ENCODE assay signal across 18 mouse cellular contexts in genomic region chr2:136003836-136004235, GRCm38 (mm10). TPM values are rescaled to one million over a fixed set of nuclear protein-coding genes. Genes with fewer than 3 reads are reported as not detected.
"Had no signal": no experiment of that assay in that cellular context is flagged by ENCODE, and none has a peak within 500 bp of the region (broad histone marks: within the 10 kb centered on the region; RNA-seq: fewer than 3 reads in every experiment).

No protein-coding gene starts in this region.

- H3K4me3 ChIP-seq: limb, embryonic 15.5 days; liver, embryonic 12.5 days; midbrain, embryonic 12.5 days; neural tube, embryonic 13.5 days had no signal

- DNase-seq: kidney, adult 9 months; kidney, postnatal 36 days; layer of hippocampus, adult 9-11 months; layer of hippocampus, postnatal 36 days; lung, embryonic 14.5 days; lung, postnatal 10 days; lung, postnatal 4 days; right cerebral cortex, adult 18-20 months; right cerebral cortex, postnatal 25 days; thymus, postnatal 4 days had no signal

- H3K4me1 ChIP-seq: limb, embryonic 15.5 days; liver, embryonic 12.5 days; midbrain, embryonic 12.5 days had no signal

- H3K27me3 ChIP-seq: limb, embryonic 15.5 days; liver, embryonic 12.5 days; midbrain, embryonic 12.5 days; neural tube, embryonic 13.5 days had no signal

- ATAC-seq: liver, embryonic 12.5 days; midbrain, embryonic 16.5 days had no signal

- H3K27ac ChIP-seq: kidney, postnatal 0 days; limb, embryonic 15.5 days; liver, embryonic 12.5 days; midbrain, embryonic 12.5 days; stomach, postnatal 0 days had no signal

RNA-seq across cellular contexts. Expression of gene Lamp5, which starts 48.2 kb away (rescaled TPM):
- total RNA-seq: megakaryocyte-erythroid progenitor cell, adult 5-6 weeks had no signal
- polyA plus RNA-seq: liver, embryonic 12.5 days had no signal
